Mouse (Mus musculus) lung, adult 2 months (tissue): ENCODE measurements around the gene Sdf2.

Experiments used
- CTCF ChIP-seq: fragments of 200-500 bp; IDR thresholded peaks from 2 replicates; pipeline ENCODE4 v1.5.1; 2011; ENCODE audit warnings: mild to moderate bottlenecking, low read length, control low read depth; ENCODE audit not compliant: insufficient read depth
- POLR2A ChIP-seq: fragments of 200-500 bp; IDR thresholded peaks from 2 replicates; pipeline ENCODE4 v1.6.1; 2011; ENCODE audit warnings: low read depth, mild to moderate bottlenecking, control low read depth, low read length, borderline replicate concordance; ENCODE audit errors: extremely low read depth

GRCm38 (mm10) chr11:78231518-78231917 is 14.0 kb upstream of the Sdf2 start:
- TF ChIP-seq CTCF (no peak), POLR2A (no peak)
